Mouse (Mus musculus): ENCODE results near the gene Cse1l.

GRCm38 (mm10) chr2:166974177-166974872, 68.5 kb downstream of the Cse1l start:
- TF ChIP-seq CTCF (IDR thresholded peaks at IDR 0.05; ENCODE audit: borderline replicate concordance, extremely low read depth, insufficient read depth, insufficient read length) (no peak), POLR2A (IDR thresholded peaks at IDR 0.05; ENCODE audit: borderline replicate concordance, extremely low read depth, insufficient read depth, insufficient read length, poor library complexity, severe bottlenecking) (no peak)

Measured in brain, embryonic 14.5 days (tissue).